Mouse (Mus musculus) adrenal gland, postnatal 14 days (tissue): ENCODE results near the gene Ptgdr. TPM values are rescaled to one million over a fixed set of nuclear protein-coding genes. Genes with fewer than 3 reads are reported as not detected.
"Not testable (repeated sequence)": the region's sequence is repeated elsewhere in the genome, so short reads cannot be mapped to it uniquely, and the experiment has no call there.

Source experiments
- DNase-seq: peaks from one replicate; pipeline ENCODE4 v3.0.0; 2021; ENCODE audit warnings: mixed read lengths
- long read RNA-seq, 2 experiments: library from polyadenylated mRNA; stranded (forward); transcript quantifications; one replicate each; pipeline ENCODE4 v2.0.0; 2021
- total RNA-seq: library from RNA; stranded (reverse); gene quantifications from 2 replicates; pipeline ENCODE4 v1.2.3, GENCODE M21; 2021

Gene Ptgdr
- not detected in 2 replicates for total RNA-seq
- long read RNA-seq, experiment 1: 0 reads
- long read RNA-seq, experiment 2: 0 reads

GRCm38 (mm10) chr14:44858868-44859613 is at the start of gene Ptgdr:
TSS of gene Ptgdr (minus strand) at chr14:44859375.
- DNase-seq: no peak

DNA sequence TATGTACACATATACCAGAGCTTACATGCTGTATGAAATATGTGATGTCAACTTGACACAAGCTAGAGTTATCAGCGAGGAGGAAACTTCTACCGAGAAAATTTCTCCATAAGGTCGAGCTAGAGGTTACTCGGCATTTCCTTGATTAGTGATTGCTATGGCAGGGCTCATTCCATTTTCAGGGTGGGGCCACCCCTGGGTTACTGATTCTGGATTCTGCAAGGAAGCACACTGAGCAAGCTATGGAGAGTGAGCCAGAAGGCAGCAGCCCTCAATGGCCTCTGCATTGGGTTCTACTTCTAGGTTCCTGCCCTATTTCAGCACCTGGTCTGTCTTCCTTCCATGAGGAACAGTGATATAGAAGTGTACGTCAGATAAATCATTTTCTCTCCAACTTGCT is 48.6 kb upstream of the Ptgdr start:
- no peak for DNase-seq

DNA sequence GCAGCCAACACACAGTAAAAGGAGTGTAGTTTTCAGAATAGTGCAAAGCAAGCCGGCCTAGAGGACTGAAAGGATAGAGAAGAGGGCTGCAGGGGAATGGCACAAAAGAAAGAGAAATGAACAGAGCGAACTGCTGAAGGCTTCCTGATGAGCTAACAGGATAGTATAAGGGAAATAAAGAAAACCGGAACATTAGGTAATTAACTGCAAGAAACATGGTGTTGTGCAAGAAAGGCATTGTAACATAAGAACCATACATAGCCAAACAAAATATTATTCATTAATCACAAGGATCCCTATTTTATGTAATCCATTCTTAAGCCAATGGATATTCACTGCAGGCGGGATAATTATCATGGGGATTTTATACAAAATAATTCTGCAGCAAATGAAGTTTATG is 45.0 kb upstream of the Ptgdr start:
- DNase-seq: no peak

DNA sequence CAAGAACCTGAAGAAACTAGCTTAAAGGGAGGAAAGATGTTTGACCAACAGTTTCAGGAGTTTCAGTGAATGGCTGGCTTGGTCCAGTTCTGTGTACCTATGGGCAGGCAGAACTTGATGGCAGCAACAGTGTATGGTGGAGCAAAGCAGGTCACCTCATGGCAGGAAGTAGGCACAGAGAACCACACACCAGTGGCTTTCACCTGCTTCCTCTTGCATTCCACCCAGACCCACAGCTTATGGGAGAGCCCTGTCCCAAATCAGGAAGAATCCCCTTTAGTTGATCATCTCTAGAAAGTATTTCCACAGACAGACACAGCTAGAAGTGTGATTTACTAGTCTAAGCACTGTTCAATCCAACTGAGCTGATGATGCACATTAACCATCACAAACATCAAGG is 42.6 kb upstream of the Ptgdr start:
- not testable (repeated sequence) for DNase-seq

- no peak for DNase-seq
Measured at GRCm38 (mm10) chr14:44891387-44892132, 32.4 kb upstream of the Ptgdr start.

- no peak for DNase-seq
Measured at GRCm38 (mm10) chr14:44869686-44870085, 10.5 kb upstream of the Ptgdr start.

DNA sequence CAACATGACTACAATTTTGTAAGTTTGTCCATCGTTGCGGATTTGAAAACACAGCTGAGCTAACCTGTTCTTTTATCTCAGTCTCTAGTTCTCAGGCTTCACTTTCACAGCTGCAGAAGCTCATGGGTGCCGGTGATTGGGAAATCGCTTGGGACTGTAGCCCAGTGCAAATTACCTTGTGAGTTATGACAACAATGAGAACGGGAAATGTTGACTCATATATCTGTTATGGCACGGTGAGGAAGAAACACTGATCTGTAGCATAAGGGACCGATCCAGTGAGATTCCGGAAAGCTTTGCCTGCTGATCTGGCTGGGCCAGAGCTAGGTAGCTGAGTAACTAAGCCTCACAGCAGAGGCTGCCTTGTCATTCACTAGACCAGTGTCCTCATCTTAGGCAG is 6.5 kb upstream of the Ptgdr start:
- no peak for DNase-seq

DNA sequence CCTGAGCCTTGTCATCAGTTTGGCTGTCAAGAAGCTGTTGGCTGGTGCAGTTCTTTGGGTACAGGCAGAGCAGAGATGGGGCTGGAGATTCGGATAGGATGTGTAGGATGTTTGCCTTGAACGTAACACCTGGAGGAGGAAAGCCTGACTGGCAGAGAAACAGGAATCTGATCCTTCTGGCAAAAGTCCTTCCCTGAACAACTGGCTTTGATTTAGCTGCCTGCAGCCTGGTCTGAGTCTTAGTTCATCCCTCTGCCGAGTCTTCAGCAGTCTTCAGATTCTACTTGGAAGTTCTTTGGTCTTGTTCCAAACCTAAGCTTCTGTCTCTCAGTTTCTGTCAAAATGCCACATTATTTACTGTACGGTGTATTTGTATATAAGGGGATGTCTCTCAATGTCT is 3.9 kb upstream of the Ptgdr start:
- DNase-seq: no peak

DNA sequence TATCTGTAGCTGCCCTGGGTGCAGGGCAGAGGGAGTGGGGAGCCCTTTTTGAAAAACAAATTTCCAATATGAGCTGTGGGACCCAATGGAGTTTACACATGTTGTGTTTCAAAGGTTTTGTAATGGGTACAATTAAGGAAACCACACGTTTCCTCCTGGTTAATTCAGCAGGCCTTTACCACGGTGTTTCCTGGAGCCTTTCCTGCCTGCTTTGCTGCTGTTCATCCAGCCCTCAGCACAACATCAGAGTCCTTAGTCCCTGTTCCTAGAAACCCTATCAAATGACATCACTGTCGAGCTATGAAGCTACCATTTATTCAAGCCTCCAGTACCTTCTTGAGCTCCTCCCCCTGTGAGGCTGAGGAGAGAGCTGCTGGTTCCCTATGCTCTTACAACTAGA is 2.0 kb upstream of the Ptgdr start:
- no peak for DNase-seq

GRCm38 (mm10) chr14:44858372-44858771 is 803 bp downstream of the Ptgdr start:
- DNase-seq: no peak

- DNase-seq: not testable (repeated sequence)
Measured at GRCm38 (mm10) chr14:44850637-44851036, 8.5 kb downstream of the Ptgdr start.

- no peak for DNase-seq
Measured at GRCm38 (mm10) chr14:44847740-44848139, 11.4 kb downstream of the Ptgdr start.

DNA sequence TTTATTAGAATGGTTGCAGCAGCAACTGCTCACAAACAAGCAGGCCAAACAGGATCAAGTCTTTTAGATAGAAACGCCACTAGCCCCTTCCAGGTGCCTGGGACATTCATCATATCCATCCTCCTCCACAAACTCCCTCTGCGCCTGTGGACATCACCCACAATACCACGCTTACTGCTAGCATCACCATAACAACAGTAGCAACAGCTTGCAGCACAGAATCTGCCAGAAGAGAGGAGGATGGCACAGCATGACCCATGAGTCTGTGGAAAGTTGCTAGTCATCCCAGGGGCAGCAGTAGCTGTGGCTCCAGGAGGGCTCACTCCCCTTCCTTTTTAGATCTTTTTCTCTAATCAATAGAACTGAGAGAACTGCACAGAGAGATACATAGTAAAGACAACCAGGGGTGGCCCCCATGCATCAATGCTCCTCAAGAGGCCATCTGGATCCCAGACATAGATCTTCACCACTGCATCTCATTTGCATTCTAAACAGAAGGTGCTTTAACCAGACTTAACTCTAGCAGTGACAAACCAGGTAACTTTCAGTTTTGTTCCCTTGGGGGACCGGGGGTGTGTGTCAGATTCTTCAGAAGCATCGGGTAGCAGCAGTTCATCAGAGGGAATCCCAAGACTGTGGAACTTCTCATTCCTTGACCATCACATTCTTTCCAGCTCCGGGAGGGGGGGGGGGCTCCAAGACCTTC is 12.5 kb downstream of the Ptgdr start:
- no peak for DNase-seq

DNA sequence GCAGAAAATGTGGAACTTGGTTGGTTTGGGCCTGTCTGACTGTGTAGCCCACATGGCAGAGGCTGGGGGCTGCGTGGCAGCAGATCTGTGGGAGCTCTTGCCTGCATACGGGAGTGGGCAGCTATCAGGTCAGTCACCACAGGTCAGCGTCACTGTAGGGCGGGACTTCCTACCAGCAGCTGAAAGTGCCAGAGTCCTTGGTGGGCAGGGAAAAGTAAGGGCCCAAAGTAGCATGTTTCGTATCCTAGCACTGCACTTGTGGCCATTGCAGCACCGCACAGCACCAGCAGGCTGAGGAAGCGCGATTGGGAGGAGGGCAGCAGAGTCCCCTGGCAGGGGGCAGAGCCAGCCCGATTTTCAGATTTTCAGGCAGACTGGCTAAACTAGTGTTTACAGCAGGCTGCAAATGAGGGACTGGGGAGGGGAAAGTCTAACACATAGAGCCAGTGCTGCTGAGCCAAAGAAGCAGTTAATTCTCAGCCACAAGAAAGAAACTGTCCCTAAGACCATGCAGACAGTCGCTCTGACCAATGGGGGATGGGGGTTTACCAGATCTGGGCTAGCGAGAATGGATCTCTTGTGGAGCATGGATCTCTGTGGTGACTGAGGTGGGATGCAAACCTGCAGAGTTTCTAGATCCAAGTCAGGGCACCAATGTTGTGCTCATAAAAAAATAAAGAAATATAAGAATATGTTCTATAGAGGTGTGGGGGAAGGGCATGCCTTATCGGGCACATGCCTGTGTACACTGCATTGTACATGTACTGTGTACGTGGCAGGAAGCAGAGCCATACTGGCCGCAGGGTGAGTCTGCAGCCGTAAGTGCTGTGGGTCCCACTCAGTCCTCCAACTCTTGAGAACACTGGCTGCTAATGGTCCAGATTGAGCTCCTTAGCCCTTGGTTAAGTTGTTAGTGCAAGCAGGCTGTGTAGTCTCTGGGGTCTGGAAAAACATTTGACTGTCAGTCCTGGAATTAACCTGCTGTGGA is 15.1 kb downstream of the Ptgdr start:
- no peak for DNase-seq

- DNase-seq: no peak
Measured at GRCm38 (mm10) chr14:44838685-44839084, 20.5 kb downstream of the Ptgdr start.

GRCm38 (mm10) chr14:44835132-44835531 is 24.0 kb downstream of the Ptgdr start:
- DNase-seq: no peak

DNA sequence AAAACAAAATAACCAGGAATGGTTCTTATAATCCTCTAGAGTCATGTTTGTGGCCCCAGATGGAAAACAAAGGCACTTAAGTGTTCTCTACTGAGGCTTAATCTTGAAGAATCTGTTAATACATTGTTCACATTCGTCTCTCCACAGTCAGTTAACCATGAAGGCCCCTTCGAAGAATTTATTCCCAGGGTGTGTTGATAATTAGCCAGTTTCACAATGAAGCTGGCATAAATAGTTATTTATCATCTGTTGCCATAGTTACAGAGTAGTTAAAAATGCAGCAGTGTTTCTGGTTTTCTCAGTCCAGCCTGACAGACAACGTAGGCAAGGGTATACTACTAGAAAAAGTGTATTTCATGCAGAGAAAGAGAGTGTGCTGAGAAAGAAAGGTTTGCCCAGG is 25.0 kb downstream of the Ptgdr start:
- not testable (repeated sequence) for DNase-seq

DNA sequence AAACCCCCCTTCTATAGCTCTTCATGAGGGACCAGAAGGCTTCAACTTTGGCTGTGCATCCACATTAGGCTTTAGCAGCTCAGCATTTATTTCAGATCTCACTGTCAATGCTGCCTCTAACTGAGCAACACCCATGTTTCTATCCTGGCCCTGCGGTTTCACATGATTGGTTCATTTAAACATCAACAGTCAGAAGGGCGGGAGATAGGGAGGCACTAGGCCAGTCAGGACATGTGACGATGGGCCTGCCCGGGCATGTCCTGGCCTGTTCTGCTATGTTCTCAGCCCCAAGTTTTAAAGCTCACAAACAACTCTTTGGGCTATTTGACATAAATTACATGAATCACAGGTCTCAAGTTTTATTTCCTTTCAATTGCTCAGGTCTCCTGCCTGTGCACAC is 26.1 kb downstream of the Ptgdr start:
- not testable (repeated sequence) for DNase-seq

DNA sequence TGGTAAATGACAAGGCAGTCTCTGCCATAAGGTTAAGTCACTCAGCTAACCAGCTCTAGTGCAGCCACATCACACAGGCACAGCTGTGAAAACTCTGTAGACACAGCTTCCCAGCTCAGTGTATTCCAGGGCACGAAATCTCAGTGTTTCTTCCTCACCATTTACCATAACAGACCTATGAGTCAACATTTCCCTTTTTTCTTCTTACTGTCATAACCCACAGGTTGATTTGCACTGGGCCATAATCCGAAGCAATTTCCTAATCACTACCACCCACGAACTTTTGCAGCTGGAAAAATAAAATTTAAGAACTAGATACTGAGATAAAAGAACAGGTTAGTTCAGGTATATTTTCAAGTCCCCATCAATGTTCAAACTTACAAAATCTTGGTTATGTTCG is 31.4 kb downstream of the Ptgdr start:
- no peak for DNase-seq

- no peak for DNase-seq
Measured at GRCm38 (mm10) chr14:44821177-44822057, 37.8 kb downstream of the Ptgdr start.

DNA sequence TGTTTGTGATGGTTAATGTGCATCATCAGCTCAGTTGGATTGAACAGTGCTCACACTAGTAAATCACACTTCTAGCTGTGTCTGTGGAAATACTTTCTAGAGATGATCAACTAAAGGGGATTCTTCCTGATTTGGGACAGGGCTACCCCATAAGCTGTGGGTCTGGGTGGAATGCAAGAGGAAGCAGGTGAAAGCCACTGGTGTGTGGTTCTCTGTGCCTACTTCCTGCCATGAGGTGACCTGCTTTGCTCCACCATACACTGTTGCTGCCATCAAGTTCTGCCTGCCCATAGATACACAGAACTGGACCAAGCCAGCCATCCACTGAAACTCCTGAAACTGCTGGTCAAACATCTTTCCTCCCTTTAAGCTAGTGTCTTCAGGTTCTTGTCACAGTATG is 46.0 kb downstream of the Ptgdr start:
- DNase-seq: not testable (repeated sequence)
